9 mouse cellular contexts compared by ENCODE assay signal in genomic region chr14:75871111-75871510, GRCm38 (mm10). TPM values are rescaled to one million over a fixed set of nuclear protein-coding genes. Genes with fewer than 3 reads are reported as not detected.
DNase-seq lines count a peak whose midpoint lies in the region; ATAC-seq and TF ChIP-seq lines count a peak whose summit lies in the region.
"Had no signal": no experiment of that assay in that cellular context is flagged by ENCODE, and none has a peak within 500 bp of the region (broad histone marks: within the 10 kb centered on the region; RNA-seq: fewer than 3 reads in every experiment).

No protein-coding gene starts in this region.

- peak overlapping the region; percentile 36 for H3K4me2 ChIP-seq in heart, embryonic 14.5 days (ENCODE audit: low read length)
- no peak overlapping the region for H3K4me2 ChIP-seq in embryonic facial prominence, embryonic 15.5 days (replicated peaks)
- no peak overlapping the region for H3K4me2 ChIP-seq in midbrain, embryonic 14.5 days (ENCODE audit: low read length)

- TF ChIP-seq CTCF in left cerebral cortex, adult 2 months (IDR thresholded peaks at IDR 0.05): no peak

- DNase-seq in heart, adult 18-20 months: no peak
- DNase-seq in hindbrain, embryonic 10.5 days (ENCODE audit: low spot score): no peak
- DNase-seq in midbrain, embryonic 14.5 days: peak; percentile 57
- no peak for DNase-seq in right cerebral cortex, postnatal 4 days
- no peak for DNase-seq in left cerebral cortex, adult 2 months (ENCODE audit: extremely low spot score in 1 of 2, low spot score in 2 of 2)
- no peak for DNase-seq in testis, postnatal 10 days (ENCODE audit: low spot score)
- DNase-seq: spleen, adult 18-20 months had no signal

- no peak for ATAC-seq in heart, embryonic 14.5 days (ENCODE audit: insufficient number of reproducible peaks, insufficient read depth, low FRiP score, low read depth)
- ATAC-seq in embryonic facial prominence, embryonic 15.5 days (ENCODE audit: insufficient number of reproducible peaks, low FRiP score, low TSS enrichment, low read depth): peak; percentile 55; the same call in 1 of the 2 replicates
- peak; percentile 71; the same call in 1 of the 2 replicates for ATAC-seq in midbrain, embryonic 14.5 days (ENCODE audit: low FRiP score, low TSS enrichment)

- peak overlapping the region in 1 of 2 experiments; percentile 44; a peak in 1 of 4 replicates for H3K27ac ChIP-seq in heart, embryonic 14.5 days (replicated peaks in 1 of 2; ENCODE audit: control insufficient read depth in 1 of 2, insufficient read depth in 1 of 2, low read depth in 2 of 2, low read length in 2 of 2)
- no peak overlapping the region for H3K27ac ChIP-seq in embryonic facial prominence, embryonic 15.5 days (replicated peaks)
- 0 out of 2 replicates have a peak overlapping the region, but pooled peaks have one; percentile 18 for H3K27ac ChIP-seq in hindbrain, embryonic 10.5 days
- no peak overlapping the region for H3K27ac ChIP-seq in midbrain, embryonic 14.5 days (replicated peaks; ENCODE audit: low read depth, low read length)
- H3K27ac ChIP-seq in left cerebral cortex, adult 2 months: no peak overlapping the region

- no peak overlapping the region for H3K9ac ChIP-seq in heart, embryonic 14.5 days (ENCODE audit: low read length)
- no peak overlapping the region for H3K9ac ChIP-seq in embryonic facial prominence, embryonic 15.5 days
- no peak overlapping the region for H3K9ac ChIP-seq in midbrain, embryonic 14.5 days (replicated peaks; ENCODE audit: low read length)

- no peaks in the 10 kb centered on the region for H3K27me3 ChIP-seq in heart, embryonic 14.5 days (ENCODE audit: control insufficient read depth, insufficient read depth, low read length)
- H3K27me3 ChIP-seq in embryonic facial prominence, embryonic 15.5 days: no peaks in the 10 kb centered on the region
- peaks cover 20% of the 10 kb centered on the region for H3K27me3 ChIP-seq in hindbrain, embryonic 10.5 days (ENCODE audit: insufficient read depth, poor library complexity, severe bottlenecking)
- H3K27me3 ChIP-seq in midbrain, embryonic 14.5 days (ENCODE audit: control insufficient read depth, insufficient read depth, low read length): no peaks in the 10 kb centered on the region

- no peak overlapping the region for H3K4me3 ChIP-seq in heart, embryonic 14.5 days (ENCODE audit: control insufficient read depth in 1 of 2, insufficient read depth in 1 of 2, low read depth in 1 of 2, low read length in 2 of 2)
- H3K4me3 ChIP-seq in embryonic facial prominence, embryonic 15.5 days (replicated peaks): no peak overlapping the region
- peak overlapping the region; percentile 37 for H3K4me3 ChIP-seq in hindbrain, embryonic 10.5 days
- no peak overlapping the region for H3K4me3 ChIP-seq in midbrain, embryonic 14.5 days (replicated peaks; ENCODE audit: low read depth, low read length)
- H3K4me3 ChIP-seq in left cerebral cortex, adult 2 months: no peak overlapping the region

- no peaks in the 10 kb centered on the region for H3K9me3 ChIP-seq in heart, embryonic 14.5 days (ENCODE audit: control insufficient read depth, low read length)
- no peaks in the 10 kb centered on the region for H3K9me3 ChIP-seq in embryonic facial prominence, embryonic 15.5 days (replicated peaks)
- H3K9me3 ChIP-seq in hindbrain, embryonic 10.5 days: 0 out of 2 replicates have a peak, but pooled peaks cover 3% of the 10 kb centered on the region
- no peaks in the 10 kb centered on the region for H3K9me3 ChIP-seq in midbrain, embryonic 14.5 days (ENCODE audit: control insufficient read depth, low read length)

- intact Hi-C loops in left cerebral cortex, adult 2 months (cut with DNase I): no loop called here

- H3K36me3 ChIP-seq in heart, embryonic 14.5 days (ENCODE audit: control insufficient read depth, insufficient read depth, low read length): no peaks in the 10 kb centered on the region
- no peaks in the 10 kb centered on the region for H3K36me3 ChIP-seq in embryonic facial prominence, embryonic 15.5 days
- H3K36me3 ChIP-seq in hindbrain, embryonic 10.5 days: no peaks in the 10 kb centered on the region
- no peaks in the 10 kb centered on the region for H3K36me3 ChIP-seq in midbrain, embryonic 14.5 days (ENCODE audit: control insufficient read depth, insufficient read depth, low read length)

- 14% methylated on average over 4 of the region's 5 CpGs for whole genome bisulfite sequencing in heart, embryonic 14.5 days
- WGBS in embryonic facial prominence, embryonic 15.5 days: 5% methylated on average over 4 of the region's 5 CpGs
- 30% methylated on average over 5 of the region's 5 CpGs for WGBS in hindbrain, embryonic 10.5 days
- WGBS in midbrain, embryonic 14.5 days: 4% methylated on average over 5 of the region's 5 CpGs

- peaks cover 2% of the 10 kb centered on the region in 2 experiments; a peak in 2 of 4 replicates for H3K4me1 ChIP-seq in heart, embryonic 14.5 days (ENCODE audit: control insufficient read depth in 2 of 2, insufficient read depth in 2 of 2, low read length in 2 of 2)
- peaks cover under 1% of the 10 kb centered on the region; the same call in 1 of the 2 replicates for H3K4me1 ChIP-seq in embryonic facial prominence, embryonic 15.5 days
- H3K4me1 ChIP-seq in hindbrain, embryonic 10.5 days (replicated peaks): peaks cover 12% of the 10 kb centered on the region; the same call in 1 of the 2 replicates
- no peaks in the 10 kb centered on the region for H3K4me1 ChIP-seq in midbrain, embryonic 14.5 days (ENCODE audit: control insufficient read depth, insufficient read depth, low read length)

RNA-seq across cellular contexts. Expression of gene Tpt1, which starts 26.2 kb away (rescaled TPM):
- 1,091 and 1,152 TPM in 2 replicates for polyA plus RNA-seq in heart, embryonic 14.5 days (2014; fragmentation: Nextera tagmentation; extraction: Ambion mirVana)
- 1,000 to 10,000 TPM; 2,629 to 3,296 TPM for total RNA-seq in heart, adult 18-20 months (2021)
- 1,119 and 1,203 TPM in 2 replicates for polyA plus RNA-seq in embryonic facial prominence, embryonic 15.5 days (2015; fragmentation: Nextera tagmentation; extraction: Ambion mirVana)
- polyA plus RNA-seq in hindbrain, embryonic 10.5 days (2016; fragmentation: Nextera tagmentation; extraction: Ambion mirVana): 889 and 916 TPM in 2 replicates
- polyA plus RNA-seq in midbrain, embryonic 14.5 days (2014; fragmentation: Nextera tagmentation; extraction: Ambion mirVana): 851 and 883 TPM in 2 replicates
- total RNA-seq in left cerebral cortex, adult 2 months (2021): 100 to 1,000 TPM; 975 to 978 TPM
